Mouse (Mus musculus): Measurements from ENCODE around the gene 2310033P09Rik. TPM values are rescaled to one million over a fixed set of nuclear protein-coding genes. Genes with fewer than 3 reads are reported as not detected.
A peak's percentile ranks its signal among the peaks of the same experiment; 100 is the strongest.

Gene 2310033P09Rik
- polyA plus RNA-seq, 1 experiment from 2014 or later: 17.8 TPM

- no peak overlapping the region for H3K27ac ChIP-seq
- no peak overlapping the region for H3K4me3 ChIP-seq (ENCODE audit: inconsistent target)
- WGBS (ENCODE audit: missing documents): 15% methylated on average over 34 of the region's 34 CpGs
- H3K79me2 ChIP-seq (ENCODE audit: inconsistent target): no peaks in the 10 kb centered on the region
- no peaks in the 10 kb centered on the region for H3K36me3 ChIP-seq (ENCODE audit: inconsistent target)
Measured at GRCm38 (mm10) chr11:59176921-59177320, 31.2 kb upstream of the 2310033P09Rik start.

DNA sequence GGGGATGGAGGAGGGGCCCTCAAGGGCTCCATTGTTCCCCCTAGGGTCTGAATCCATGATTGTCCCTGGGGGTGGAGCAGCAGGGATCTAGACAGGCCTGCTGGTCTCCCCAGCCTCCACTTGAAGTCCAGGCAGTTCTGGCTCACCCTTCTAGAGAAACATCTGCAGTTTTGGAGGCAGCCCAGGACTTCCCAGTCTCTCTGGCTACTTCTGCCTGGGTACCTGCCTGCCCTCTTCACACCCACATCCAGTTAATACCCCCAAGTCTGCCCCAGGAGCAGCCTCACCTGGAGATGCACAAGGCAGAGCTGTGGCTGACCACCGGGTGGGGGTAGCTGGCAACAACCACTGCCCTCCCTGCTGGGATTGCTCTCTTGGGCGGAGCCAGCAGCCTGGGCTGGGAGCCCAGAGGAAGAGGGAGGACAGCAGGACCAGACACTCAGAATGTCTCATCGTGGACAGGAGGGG is 25.2 kb upstream of the 2310033P09Rik start, which contains the start of gene Gjc2:
Gene Gjc2, minus strand, starts transcription at position 350 of the 468 bp plus-strand sequence.
- Histone ChIP-seq H3K79me2 (ENCODE audit: inconsistent target) (no peaks in the 10 kb centered on the region), H3K27ac (no peak within 1 kb of the TSS), H3K36me3 (ENCODE audit: inconsistent target) (peaks cover 15% of the 10 kb centered on the region; the same call in 1 of the 2 replicates), H3K4me3 (ENCODE audit: inconsistent target) (no peak within 1 kb of the TSS)
- 87% methylated on average over 3 of the region's 3 CpGs for WGBS (ENCODE audit: missing documents)

GRCm38 (mm10) chr11:59183821-59184220 is 24.3 kb upstream of the 2310033P09Rik start:
- H3K79me2 ChIP-seq (ENCODE audit: inconsistent target): no peaks in the 10 kb centered on the region; the same call in 1 of the 2 replicates
- no peak overlapping the region for H3K27ac ChIP-seq
- H3K4me3 ChIP-seq (ENCODE audit: inconsistent target): no peak overlapping the region
- 54% methylated on average over 3 of the region's 3 CpGs for WGBS (ENCODE audit: missing documents)
- peaks cover 15% of the 10 kb centered on the region; the same call in 1 of the 2 replicates for H3K36me3 ChIP-seq (ENCODE audit: inconsistent target)

- H3K27ac ChIP-seq: no peak overlapping the region
- 87% methylated on average over 5 of the region's 5 CpGs for WGBS (ENCODE audit: missing documents)
Measured at GRCm38 (mm10) chr11:59185490-59185889, 22.6 kb upstream of the 2310033P09Rik start.

GRCm38 (mm10) chr11:59187706-59188105 is 20.4 kb upstream of the 2310033P09Rik start:
- 98% methylated on average over 4 of the region's 6 CpGs for whole genome bisulfite sequencing (ENCODE audit: missing documents)
- Histone ChIP-seq H3K27ac (no peak overlapping the region), H3K79me2 (ENCODE audit: inconsistent target) (no peaks in the 10 kb centered on the region; the same call in 1 of the 2 replicates), H3K36me3 (ENCODE audit: inconsistent target) (peaks cover 15% of the 10 kb centered on the region; the same call in 1 of the 2 replicates), H3K4me3 (ENCODE audit: inconsistent target) (no peak overlapping the region)

More at GRCm38 (mm10) chr11:59185490-59185889, 22.6 kb upstream of the 2310033P09Rik start:
- no peak overlapping the region for H3K4me3 ChIP-seq (ENCODE audit: inconsistent target)
- no peaks in the 10 kb centered on the region; the same call in 1 of the 2 replicates for H3K79me2 ChIP-seq (ENCODE audit: inconsistent target)
- H3K36me3 ChIP-seq (ENCODE audit: inconsistent target): peaks cover 15% of the 10 kb centered on the region; the same call in 1 of the 2 replicates

GRCm38 (mm10) chr11:59191231-59192058 is 16.7 kb upstream of the 2310033P09Rik start:
- no peaks in the 10 kb centered on the region for H3K36me3 ChIP-seq (ENCODE audit: inconsistent target)
- no peaks in the 10 kb centered on the region; the same call in 1 of the 2 replicates for H3K79me2 ChIP-seq (ENCODE audit: inconsistent target)
- H3K27ac ChIP-seq: peak overlapping the region; percentile 41; the same call in 1 of the 2 replicates
- 1% methylated on average over 49 of the region's 59 CpGs for WGBS (ENCODE audit: missing documents)
- H3K4me3 ChIP-seq (ENCODE audit: inconsistent target): peak overlapping the region; percentile 59

DNA sequence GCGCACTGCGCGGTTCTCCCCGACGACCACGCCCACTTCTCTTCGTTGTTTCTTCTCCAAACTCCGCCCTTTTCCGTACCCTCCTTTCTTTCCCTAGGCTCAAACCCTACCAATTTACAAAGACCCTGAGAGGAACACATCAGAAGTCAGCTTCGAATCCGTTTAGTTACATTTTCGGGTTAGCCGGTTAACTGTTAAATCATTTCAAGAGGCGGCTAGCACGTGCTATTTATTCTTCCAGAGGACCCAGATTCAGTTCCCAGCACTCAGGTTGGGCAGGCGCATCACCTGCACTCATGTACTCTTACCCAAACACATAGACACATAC is 16.1 kb upstream of the 2310033P09Rik start, which contains the start of gene Guk1:
Gene Guk1, minus strand, starts transcription at position 154 of the 328 bp plus-strand sequence.
- Histone ChIP-seq H3K36me3 (ENCODE audit: inconsistent target) (no peaks in the 10 kb centered on the region), H3K79me2 (ENCODE audit: inconsistent target) (no peaks in the 10 kb centered on the region; the same call in 1 of the 2 replicates), H3K27ac (peak within 1 kb of the TSS; percentile 41; the same call in 1 of the 2 replicates), H3K4me3 (ENCODE audit: inconsistent target) (peak within 1 kb of the TSS; percentile 59)
- 5% methylated on average over 16 of the region's 16 CpGs for WGBS (ENCODE audit: missing documents)

- Histone ChIP-seq H3K4me3 (ENCODE audit: inconsistent target) (no peak overlapping the region), H3K36me3 (ENCODE audit: inconsistent target) (no peaks in the 10 kb centered on the region), H3K27ac (no peak overlapping the region), H3K79me2 (ENCODE audit: inconsistent target) (no peaks in the 10 kb centered on the region)
Measured at GRCm38 (mm10) chr11:59196230-59196629, 11.9 kb upstream of the 2310033P09Rik start.

GRCm38 (mm10) chr11:59201216-59202002 is 6.7 kb upstream of the 2310033P09Rik start:
- peaks cover 18% of the 10 kb centered on the region; the same call in 1 of the 2 replicates for H3K79me2 ChIP-seq (ENCODE audit: inconsistent target)
- H3K27ac ChIP-seq: peak overlapping the region; percentile 78
- peaks cover 22% of the 10 kb centered on the region; the same call in 1 of the 2 replicates for H3K36me3 ChIP-seq (ENCODE audit: inconsistent target)
- H3K4me3 ChIP-seq (ENCODE audit: inconsistent target): peak overlapping the region; percentile 98
- WGBS (ENCODE audit: missing documents): 9% methylated on average over 15 of the region's 16 CpGs

GRCm38 (mm10) chr11:59202081-59202995 is 5.8 kb upstream of the 2310033P09Rik start, which contains the start of gene Mrpl55:
Gene Mrpl55 (plus strand): TSS chr11:59202486.
- Histone ChIP-seq H3K4me3 (ENCODE audit: inconsistent target) (peak within 1 kb of the TSS; percentile 98), H3K36me3 (ENCODE audit: inconsistent target) (peaks cover 23% of the 10 kb centered on the region; the same call in 1 of the 2 replicates), H3K27ac (peak within 1 kb of the TSS; percentile 78), H3K79me2 (ENCODE audit: inconsistent target) (peaks cover 18% of the 10 kb centered on the region; the same call in 1 of the 2 replicates)
- under 1% methylated on average over 63 of the region's 63 CpGs for WGBS (ENCODE audit: missing documents)

DNA sequence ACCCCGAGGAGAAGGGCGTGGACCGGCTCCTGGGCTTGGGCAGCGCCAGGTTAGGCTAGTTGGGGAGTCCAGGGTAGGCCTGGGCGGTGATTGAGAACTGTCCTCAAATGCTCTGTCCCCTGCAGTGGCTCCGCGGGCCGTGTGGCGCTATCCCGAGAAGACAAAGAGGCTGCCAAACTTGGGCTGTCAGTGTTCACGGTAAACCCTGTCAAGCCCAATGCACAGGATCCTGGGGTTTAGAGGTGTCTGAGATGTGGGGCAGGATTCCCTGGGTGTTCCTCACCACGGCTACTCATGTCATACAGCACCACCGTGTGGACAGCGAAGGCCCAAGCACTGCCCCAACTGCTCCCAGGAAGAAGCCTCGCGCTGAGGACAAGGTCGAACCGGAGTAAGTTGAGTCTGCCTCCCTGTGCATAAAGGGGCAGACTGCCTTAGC is 901 bp downstream of the 2310033P09Rik start:
- H3K27ac ChIP-seq: 0 out of 2 replicates have a peak overlapping the region, but pooled peaks have one; percentile 13
- 20% methylated on average over 18 of the region's 18 CpGs for WGBS (ENCODE audit: missing documents)
- H3K79me2 ChIP-seq (ENCODE audit: inconsistent target): peaks cover 55% of the 10 kb centered on the region
- peaks cover 49% of the 10 kb centered on the region for H3K36me3 ChIP-seq (ENCODE audit: inconsistent target)
- peak overlapping the region; percentile 37 for H3K4me3 ChIP-seq (ENCODE audit: inconsistent target)

- Histone ChIP-seq H3K79me2 (ENCODE audit: inconsistent target) (peaks cover 59% of the 10 kb centered on the region), H3K4me3 (ENCODE audit: inconsistent target) (no peak overlapping the region), H3K36me3 (ENCODE audit: inconsistent target) (peaks cover 48% of the 10 kb centered on the region), H3K27ac (no peak overlapping the region)
- WGBS (ENCODE audit: missing documents): 76% methylated on average over 5 of the region's 5 CpGs
Measured at GRCm38 (mm10) chr11:59209580-59209979, 1.5 kb downstream of the 2310033P09Rik start.

DNA sequence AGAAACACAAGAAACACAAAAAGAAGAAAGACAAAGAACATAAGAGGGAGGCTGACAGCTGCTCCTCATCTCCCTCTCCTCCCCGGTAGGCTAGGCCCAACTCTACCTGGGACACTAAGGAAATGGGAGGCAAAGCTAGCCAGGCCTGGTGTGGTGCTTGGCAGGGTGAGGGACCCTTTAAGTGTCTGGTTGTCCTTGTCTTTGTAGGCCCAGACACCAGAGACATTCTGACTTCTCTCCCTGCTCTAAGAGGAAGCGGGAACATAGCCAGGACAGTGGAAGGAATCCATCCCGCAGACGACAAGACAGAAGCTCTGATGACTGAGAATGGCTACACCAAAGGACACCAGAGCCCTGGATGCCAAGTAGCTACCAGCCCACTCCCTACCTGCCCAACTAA is 1.9 kb downstream of the 2310033P09Rik start:
- Histone ChIP-seq H3K36me3 (ENCODE audit: inconsistent target) (peaks cover 50% of the 10 kb centered on the region), H3K27ac (no peak overlapping the region), H3K79me2 (ENCODE audit: inconsistent target) (peaks cover 63% of the 10 kb centered on the region), H3K4me3 (ENCODE audit: inconsistent target) (no peak overlapping the region)
- WGBS (ENCODE audit: missing documents): 96% methylated on average over 4 of the region's 4 CpGs
